Mouse (Mus musculus): ENCODE data around the gene A930018P22Rik.

DNA sequence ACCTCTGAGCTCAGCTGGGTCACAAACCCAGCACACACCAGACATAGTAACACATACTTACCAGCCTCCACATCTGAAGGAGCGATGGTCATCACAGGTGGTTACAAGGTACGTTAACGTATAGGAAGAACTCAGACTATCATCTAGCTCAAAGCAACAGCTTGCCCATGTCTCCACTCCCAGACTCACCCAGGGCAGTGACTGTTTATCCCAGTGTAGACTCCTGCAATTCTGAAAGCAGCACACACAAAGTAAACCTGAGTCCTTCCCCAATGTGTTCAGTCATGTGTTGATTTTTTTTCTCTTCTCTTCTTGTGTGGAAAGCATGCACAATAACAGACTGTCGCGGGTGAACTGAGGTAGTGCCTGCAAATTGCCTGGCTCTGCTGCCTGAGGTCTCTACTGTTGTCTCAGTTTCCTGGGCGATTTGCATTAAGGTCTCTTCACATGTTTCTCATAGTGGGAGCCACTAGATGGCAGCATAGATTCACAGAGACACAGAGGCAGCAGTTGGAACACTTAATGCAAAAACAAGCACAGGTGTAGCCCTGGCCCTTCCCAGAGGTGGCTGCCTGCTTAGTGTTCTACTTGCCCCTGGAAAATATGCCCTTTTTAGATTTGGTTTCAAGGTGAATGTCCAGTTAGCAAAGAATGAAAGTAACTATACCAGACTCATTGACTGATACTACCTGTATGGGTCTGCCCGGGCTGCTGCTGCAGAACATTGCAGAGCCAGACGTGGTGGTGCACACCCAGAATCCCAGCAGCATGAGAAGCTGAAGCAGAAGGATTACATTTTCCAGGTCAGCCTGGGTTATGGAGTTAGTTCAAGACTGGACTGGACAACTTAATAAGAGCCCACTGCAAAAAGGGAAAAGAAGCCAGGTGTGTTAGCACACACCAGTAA is 11.8 kb downstream of the A930018P22Rik start:
- TF ChIP-seq CTCF (IDR thresholded peaks at IDR 0.05; ENCODE audit: control insufficient read depth, insufficient read depth, insufficient replicate concordance, low read depth, low read length), result peak; percentile 51; the same call in 1 of the 2 replicates
- no peak for TF ChIP-seq POLR2A (IDR thresholded peaks at IDR 0.05; ENCODE audit: control insufficient read depth, low read depth, low read length)
